Mouse (Mus musculus) cerebellum, adult 9-10 months (tissue): ENCODE measurements around the gene Chmp2a.
A peak's percentile ranks its signal among the peaks of the same experiment; 100 is the strongest.

Experiments
- DNase-seq: peaks from one replicate; pipeline ENCODE4 v3.0.0; 2022

Chmp2a gene

GRCm38 (mm10) chr7:13033451-13034147 lies 1.0 kb downstream of the Chmp2a start:
- DNase-seq, result no peak

- no peak for DNase-seq
These were observed 2.1 kb downstream of the Chmp2a start for GRCm38 (mm10) chr7:13032541-13032940.

- DNase-seq, result no peak
These were observed 2.6 kb downstream of the Chmp2a start for GRCm38 (mm10) chr7:13031983-13032382.

- DNase-seq, result no peak
These were observed 3.5 kb downstream of the Chmp2a start for GRCm38 (mm10) chr7:13031069-13031468.

- no peak for DNase-seq
These were observed 5.6 kb downstream of the Chmp2a start for GRCm38 (mm10) chr7:13028986-13029385.

- peak; percentile 58 for DNase-seq
These were observed 9.0 kb downstream of the Chmp2a start for GRCm38 (mm10) chr7:13025511-13026112.

- DNase-seq, result peak; percentile 88
These were observed 9.8 kb downstream of the Chmp2a start for GRCm38 (mm10) chr7:13024805-13025204.

- DNase-seq, result peak; percentile 95
These were observed 10.5 kb downstream of the Chmp2a start for GRCm38 (mm10) chr7:13023928-13024731.

GRCm38 (mm10) chr7:13022773-13023535 lies 11.7 kb downstream of the Chmp2a start:
- peak; percentile 69 for DNase-seq

GRCm38 (mm10) chr7:13015217-13015616 lies 19.4 kb downstream of the Chmp2a start:
- DNase-seq, result no peak

GRCm38 (mm10) chr7:13014275-13014839 lies 20.2 kb downstream of the Chmp2a start:
- no peak for DNase-seq

GRCm38 (mm10) chr7:13013671-13014070 lies 20.9 kb downstream of the Chmp2a start:
- DNase-seq, result no peak

- DNase-seq, result peak; percentile 53
These were observed 24.4 kb downstream of the Chmp2a start, which contains the start of gene Zbtb45 for GRCm38 (mm10) chr7:13010005-13010908. Gene Zbtb45, minus strand, starts transcription at chr7:13010034.

GRCm38 (mm10) chr7:13009143-13010004 lies 25.2 kb downstream of the Chmp2a start:
- peak; percentile 96 for DNase-seq

- no peak for DNase-seq
These were observed 27.1 kb downstream of the Chmp2a start for GRCm38 (mm10) chr7:13007341-13008092.

- DNase-seq, result no peak
These were observed 28.1 kb downstream of the Chmp2a start for GRCm38 (mm10) chr7:13006531-13006930.

GRCm38 (mm10) chr7:13006011-13006410 lies 28.6 kb downstream of the Chmp2a start:
- DNase-seq, result no peak

GRCm38 (mm10) chr7:13003380-13003779 lies 31.2 kb downstream of the Chmp2a start:
- no peak for DNase-seq

GRCm38 (mm10) chr7:13001584-13001983 lies 33.0 kb downstream of the Chmp2a start:
- DNase-seq, result no peak

- DNase-seq, result no peak
These were observed 35.8 kb downstream of the Chmp2a start, which contains the start of gene Trim28 for GRCm38 (mm10) chr7:12998851-12999250. Gene Trim28, plus strand, starts transcription at chr7:12999114.
